Mouse (Mus musculus) cortical plate, adult 2 months (tissue): ENCODE measurements around the gene Olfr432. TPM values are rescaled to one million over a fixed set of nuclear protein-coding genes. Genes with fewer than 3 reads are reported as not detected.
"Not testable (repeated sequence)": the region's sequence is repeated elsewhere in the genome, so short reads cannot be mapped to it uniquely, and the experiment has no call there.

Experiments
- H3K27ac ChIP-seq: fragments of 200-500 bp; 2 replicates; pipeline ENCODE4 v1.5.1; 2012; ENCODE audit warnings: low read length, control low read depth, inconsistent platforms; ENCODE audit not compliant: insufficient read depth
- H3K4me1 ChIP-seq: fragments of 200-500 bp; 2 replicates; pipeline ENCODE4 v1.6.1; 2011; ENCODE audit warnings: low read length; ENCODE audit not compliant: control insufficient read depth, insufficient read depth
- H3K4me3 ChIP-seq: fragments of 200-500 bp; 2 replicates; pipeline ENCODE4 v1.5.1; 2011; ENCODE audit warnings: mild to moderate bottlenecking, low read length, control low read depth; ENCODE audit not compliant: insufficient read depth
- CTCF ChIP-seq: fragments of 200-500 bp; IDR thresholded peaks from 2 replicates; pipeline ENCODE4 v1.5.1; 2011; ENCODE audit warnings: mild to moderate bottlenecking, control low read depth, low read length; ENCODE audit not compliant: insufficient read depth; ENCODE audit errors: extremely low read depth
- POLR2A ChIP-seq: fragments of 200-500 bp; IDR thresholded peaks from 2 replicates; pipeline ENCODE4 v1.6.1; 2011; ENCODE audit warnings: mild to moderate bottlenecking, low read length, control low read depth; ENCODE audit not compliant: insufficient read depth; ENCODE audit errors: extremely low read depth
- polyA plus RNA-seq: library from polyadenylated mRNA; depleted of rRNA; stranded (reverse); fragments of >200 nt; gene quantifications from 2 replicates; pipeline ENCODE4 v1.2.3, GENCODE M21; 2012; rRNA removed

The Olfr432 gene
- not detected in 2 replicates for polyA plus RNA-seq

- TF ChIP-seq CTCF: no peak
- no peak for TF ChIP-seq POLR2A
- Histone ChIP-seq H3K27ac (no peak within 1 kb of the TSS), H3K4me1 (no peaks in the 10 kb centered on the region)
Measured at GRCm38 (mm10) chr1:174048893-174049292, at the start of gene Olfr432. Gene Olfr432 (plus strand): TSS chr1:174049205.

GRCm38 (mm10) chr1:174004352-174005109, 44.5 kb upstream of the Olfr432 start:
- H3K27ac ChIP-seq, H3K4me1 ChIP-seq, H3K4me3 ChIP-seq: not testable (repeated sequence)

More at GRCm38 (mm10) chr1:174048893-174049292, at the start of gene Olfr432:
- H3K4me3 ChIP-seq: no peak within 1 kb of the TSS

GRCm38 (mm10) chr1:174007050-174007449, 42.0 kb upstream of the Olfr432 start:
- not testable (repeated sequence) for H3K4me3 ChIP-seq, H3K4me1 ChIP-seq, H3K27ac ChIP-seq

- TF ChIP-seq CTCF: no peak
- TF ChIP-seq POLR2A: no peak
- H3K4me3 ChIP-seq: no peak within 1 kb of the TSS
- no peaks in the 10 kb centered on the region for H3K4me1 ChIP-seq
Measured at GRCm38 (mm10) chr1:174031698-174032097, 17.3 kb upstream of the Olfr432 start, which contains the start of gene Ifi205. Gene Ifi205 (minus strand): TSS chr1:174031810.

GRCm38 (mm10) chr1:174035841-174036240, 13.2 kb upstream of the Olfr432 start:
- H3K4me1 ChIP-seq: no peaks in the 10 kb centered on the region
- no peak overlapping the region for H3K27ac ChIP-seq
- H3K4me3 ChIP-seq: no peak overlapping the region
- TF ChIP-seq CTCF: no peak
- TF ChIP-seq POLR2A: no peak

More at GRCm38 (mm10) chr1:174031698-174032097, 17.3 kb upstream of the Olfr432 start, which contains the start of gene Ifi205:
- H3K27ac ChIP-seq: no peak within 1 kb of the TSS

- no peaks in the 10 kb centered on the region for H3K4me1 ChIP-seq
- no peak overlapping the region for H3K27ac ChIP-seq
- no peak overlapping the region for H3K4me3 ChIP-seq
- TF ChIP-seq POLR2A (no peak), CTCF (no peak)
Measured at GRCm38 (mm10) chr1:174038480-174038879, 10.5 kb upstream of the Olfr432 start.

GRCm38 (mm10) chr1:174040523-174041177, 8.4 kb upstream of the Olfr432 start, which contains the start of gene Olfr433:
Gene Olfr433 (plus strand): TSS chr1:174040705.
- Histone ChIP-seq H3K27ac (no peak within 1 kb of the TSS), H3K4me3 (no peak within 1 kb of the TSS), H3K4me1 (no peaks in the 10 kb centered on the region)
- TF ChIP-seq POLR2A (no peak), CTCF (no peak)

GRCm38 (mm10) chr1:174042091-174042884, 6.7 kb upstream of the Olfr432 start:
- not testable (repeated sequence) for H3K27ac ChIP-seq, H3K4me1 ChIP-seq, H3K4me3 ChIP-seq

- Histone ChIP-seq H3K4me1 (no peaks in the 10 kb centered on the region), H3K4me3 (no peak overlapping the region), H3K27ac (no peak overlapping the region)
- TF ChIP-seq POLR2A: no peak
- TF ChIP-seq CTCF: no peak
Measured at GRCm38 (mm10) chr1:174044431-174044830, 4.6 kb upstream of the Olfr432 start.

- not testable (repeated sequence) for H3K4me1 ChIP-seq, H3K4me3 ChIP-seq, H3K27ac ChIP-seq
Measured at GRCm38 (mm10) chr1:174048227-174048626, 778 bp upstream of the Olfr432 start.

- not testable (repeated sequence) for H3K4me3 ChIP-seq, H3K4me1 ChIP-seq, H3K27ac ChIP-seq
Measured at GRCm38 (mm10) chr1:174049357-174049756, 352 bp downstream of the Olfr432 start.
